Mouse (Mus musculus) hindbrain, postnatal 0 days (tissue): Measurements from ENCODE around the gene Agap1. TPM values are rescaled to one million over a fixed set of nuclear protein-coding genes. Genes with fewer than 3 reads are reported as not detected.
A peak's percentile ranks its signal among the peaks of the same experiment; 100 is the strongest.

Experiments used
- ATAC-seq: fragments of 200-750 bp; cut with Nextera tagmentation; 2 replicates; pipeline ENCODE4 v1.8.0; 2017; ENCODE audit warnings: mild to moderate bottlenecking, moderate TSS enrichment, moderate library complexity
- DNase-seq: peaks from one replicate; pipeline ENCODE4 v3.0.0-alpha.2; 2015; ENCODE audit warnings: low spot score
- H3K27ac ChIP-seq: fragments of 300-500 bp; sonication (generic); 2 replicates; pipeline ENCODE4 v1.5.1; 2014; ENCODE audit warnings: mild to moderate bottlenecking
- H3K27me3 ChIP-seq: fragments of 300-500 bp; sonication (generic); 2 replicates; pipeline ENCODE4 v1.6.1; 2014; ENCODE audit warnings: low read length, mixed read lengths; ENCODE audit not compliant: insufficient read depth
- H3K36me3 ChIP-seq: fragments of 300-500 bp; sonication (generic); 2 replicates; pipeline ENCODE4 v1.6.1; 2014; ENCODE audit warnings: low read length, mixed read lengths; ENCODE audit not compliant: insufficient read depth
- H3K4me1 ChIP-seq: fragments of 300-500 bp; sonication (generic); 2 replicates; pipeline ENCODE4 v1.6.1; 2014; ENCODE audit warnings: antibody characterized with exemption, low read length, mixed read lengths; ENCODE audit not compliant: insufficient read depth
- H3K4me2 ChIP-seq: fragments of 300-500 bp; sonication (generic); 2 replicates; pipeline ENCODE4 v1.6.1; 2014; ENCODE audit warnings: low read depth, mild to moderate bottlenecking, low read length, moderate library complexity, mixed read lengths
- H3K4me3 ChIP-seq: fragments of 300-500 bp; sonication (generic); 2 replicates; pipeline ENCODE4 v1.5.1; 2014; ENCODE audit warnings: low read length
- H3K9ac ChIP-seq: fragments of 300-500 bp; sonication (generic); replicated peaks from 2 replicates; pipeline ENCODE4 v1.6.1; 2014; ENCODE audit warnings: mild to moderate bottlenecking, low read length, moderate library complexity, mixed read lengths
- H3K9me3 ChIP-seq: fragments of 300-500 bp; sonication (generic); 2 replicates; pipeline ENCODE4 v1.6.1; 2016; ENCODE audit warnings: low read length, mixed read lengths
- CTCF ChIP-seq: IDR thresholded peaks from 2 replicates; pipeline ENCODE4 v1.5.1; 2016; ENCODE audit warnings: antibody characterized with exemption, control low read depth, low read depth
- WGBS: fragments of 180-500 bp; shearing (Covaris S2); extraction: QIAGEN DNeasy Blood & Tissue Kit; methylation state at CpG from one replicate; pipeline ENCODE4 v1.1.7; 2014; 5-methylcytosine and 5-hydroxymethylcytosine counted together
- polyA plus RNA-seq: library from polyadenylated mRNA; unstranded; fragments of >200 nt; fragmentation: Nextera tagmentation; extraction: Ambion mirVana; gene quantifications from 2 replicates; pipeline ENCODE4 v1.2.1, GENCODE M21; 2015
- total RNA-seq: library from RNA; depleted of rRNA; stranded (reverse); fragments of >200 nt; gene quantifications from 2 replicates; pipeline ENCODE4 v1.2.3, GENCODE M21; 2014

The Agap1 gene
- total and polyA plus RNA-seq, 2 experiments from 2014 or later, result 40.0 to 122 TPM

DNA sequence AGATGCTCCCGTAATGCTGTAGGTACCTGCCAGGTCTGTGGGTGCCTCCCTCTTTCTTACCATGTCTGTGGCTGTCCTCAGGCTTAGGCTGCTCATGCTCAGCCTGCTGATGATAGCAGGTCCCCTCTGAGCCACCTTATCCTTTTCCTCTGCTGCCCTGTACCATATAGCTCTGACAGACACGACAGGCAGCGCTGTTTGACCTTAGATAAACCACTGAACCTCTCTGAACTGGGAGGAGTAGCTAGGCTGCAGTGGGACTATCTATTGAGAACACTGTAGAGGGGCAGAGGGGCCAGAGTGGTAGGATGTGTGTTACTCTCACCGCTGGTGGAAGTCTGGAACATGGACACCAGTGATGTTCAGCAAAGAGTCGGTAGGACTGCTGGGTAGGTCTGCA, 211.5 kb downstream of the Agap1 start:
- no peaks in the 10 kb centered on the region for H3K27me3 ChIP-seq
- no peak for TF ChIP-seq CTCF
- H3K9ac ChIP-seq, result no peak overlapping the region
- H3K9me3 ChIP-seq, result no peaks in the 10 kb centered on the region
- WGBS, result 94% methylated on average over 5 of the region's 5 CpGs
- peaks cover 25% of the 10 kb centered on the region for H3K36me3 ChIP-seq
- ATAC-seq (no peak), DNase-seq (no peak)
- H3K27ac ChIP-seq, result no peak overlapping the region
- H3K4me1 ChIP-seq, result no peaks in the 10 kb centered on the region
- H3K4me3 ChIP-seq, result no peak overlapping the region
- no peak overlapping the region for H3K4me2 ChIP-seq

- H3K27ac ChIP-seq, result no peak overlapping the region
- no peaks in the 10 kb centered on the region for H3K27me3 ChIP-seq
- H3K4me2 ChIP-seq, result no peak overlapping the region
- no peaks in the 10 kb centered on the region for H3K9me3 ChIP-seq
- H3K9ac ChIP-seq, result no peak overlapping the region
- WGBS, result 70% methylated on average over 7 of the region's 7 CpGs
- ATAC-seq, result no peak
- H3K4me1 ChIP-seq, result no peaks in the 10 kb centered on the region
- DNase-seq, result peak; percentile 75
- peak; percentile 60 for TF ChIP-seq CTCF
- peaks cover 29% of the 10 kb centered on the region for H3K36me3 ChIP-seq
- H3K4me3 ChIP-seq, result no peak overlapping the region
Measured at GRCm38 (mm10) chr1:89667387-89667786, 212.8 kb downstream of the Agap1 start.

GRCm38 (mm10) chr1:89668635-89669034, 214.0 kb downstream of the Agap1 start:
- Histone ChIP-seq H3K4me2 (no peak overlapping the region), H3K36me3 (peaks cover 40% of the 10 kb centered on the region), H3K4me3 (no peak overlapping the region), H3K9me3 (no peaks in the 10 kb centered on the region), H3K4me1 (no peaks in the 10 kb centered on the region), H3K9ac (no peak overlapping the region), H3K27me3 (no peaks in the 10 kb centered on the region), H3K27ac (no peak overlapping the region)
- WGBS, result 53% methylated on average over 9 of the region's 9 CpGs
- no peak for ATAC-seq
- no peak for TF ChIP-seq CTCF
- DNase-seq, result no peak

GRCm38 (mm10) chr1:89671110-89671787, 216.6 kb downstream of the Agap1 start:
- Histone ChIP-seq H3K27ac (no peak overlapping the region), H3K27me3 (no peaks in the 10 kb centered on the region), H3K4me3 (no peak overlapping the region), H3K4me1 (peaks cover 2% of the 10 kb centered on the region; the same call in 1 of the 2 replicates), H3K36me3 (peaks cover 27% of the 10 kb centered on the region), H3K9me3 (no peaks in the 10 kb centered on the region), H3K9ac (no peak overlapping the region), H3K4me2 (no peak overlapping the region)
- ATAC-seq, result 0 out of 2 replicates have a peak, but pooled peaks have one; percentile 24
- TF ChIP-seq CTCF, result no peak
- WGBS, result 48% methylated on average over 26 of the region's 26 CpGs
- DNase-seq, result peak; percentile 44

DNA sequence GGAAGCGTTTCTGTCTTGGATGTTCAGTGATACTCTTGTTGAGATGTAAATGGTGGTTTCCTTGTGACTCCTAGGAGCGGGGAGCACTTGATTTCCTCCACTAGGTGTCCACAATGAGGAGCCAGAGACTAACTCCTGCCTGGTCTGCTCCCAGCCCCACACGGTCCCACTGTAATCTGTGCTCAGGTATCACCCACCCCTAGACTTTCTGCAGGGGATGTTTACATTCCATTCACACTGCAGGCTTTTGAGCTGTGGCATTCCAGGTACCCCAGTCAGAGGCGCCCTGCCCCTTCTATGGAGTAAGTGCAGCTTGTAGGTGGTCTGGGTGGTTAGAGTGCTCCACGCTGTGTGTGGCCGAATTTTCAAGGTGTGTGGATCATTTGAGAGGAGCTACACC, 218.5 kb downstream of the Agap1 start:
- H3K27ac ChIP-seq, result no peak overlapping the region
- H3K4me1 ChIP-seq, result peaks cover 19% of the 10 kb centered on the region
- H3K4me2 ChIP-seq, result no peak overlapping the region
- ATAC-seq, result no peak
- H3K9ac ChIP-seq, result no peak overlapping the region
- WGBS, result 91% methylated on average over 6 of the region's 6 CpGs
- H3K4me3 ChIP-seq, result no peak overlapping the region
- H3K27me3 ChIP-seq, result no peaks in the 10 kb centered on the region
- no peaks in the 10 kb centered on the region for H3K9me3 ChIP-seq
- peak; percentile 29 for TF ChIP-seq CTCF
- no peak for DNase-seq
- H3K36me3 ChIP-seq, result peaks cover 25% of the 10 kb centered on the region

DNA sequence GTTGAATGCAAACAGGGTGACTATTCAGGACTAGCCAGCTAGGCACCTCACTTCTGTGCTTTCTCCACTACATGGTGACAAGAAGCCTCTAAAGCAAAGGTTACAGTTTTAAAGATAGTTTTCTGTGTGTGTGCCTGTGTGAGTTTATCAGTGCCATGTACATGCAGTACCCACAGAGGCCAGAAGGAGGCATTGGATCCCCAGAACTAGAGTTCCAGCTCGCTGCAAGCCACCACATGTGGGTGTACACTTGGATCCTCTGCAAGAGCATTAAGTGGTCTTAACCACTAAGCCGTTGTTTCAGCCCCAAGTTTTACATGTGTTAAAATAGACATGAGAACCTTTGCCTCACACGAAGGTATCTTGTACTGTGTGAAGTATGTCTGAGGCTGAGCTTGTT, 219.1 kb downstream of the Agap1 start:
- Histone ChIP-seq H3K9me3 (no peaks in the 10 kb centered on the region), H3K4me3 (no peak overlapping the region), H3K27me3 (no peaks in the 10 kb centered on the region), H3K4me2 (no peak overlapping the region), H3K27ac (no peak overlapping the region), H3K9ac (no peak overlapping the region), H3K36me3 (peaks cover 25% of the 10 kb centered on the region), H3K4me1 (peaks cover 21% of the 10 kb centered on the region)
- ATAC-seq (no peak), DNase-seq (peak; percentile 32)
- 93% methylated on average over 3 of the region's 3 CpGs for WGBS
- TF ChIP-seq CTCF, result peak; percentile 61

DNA sequence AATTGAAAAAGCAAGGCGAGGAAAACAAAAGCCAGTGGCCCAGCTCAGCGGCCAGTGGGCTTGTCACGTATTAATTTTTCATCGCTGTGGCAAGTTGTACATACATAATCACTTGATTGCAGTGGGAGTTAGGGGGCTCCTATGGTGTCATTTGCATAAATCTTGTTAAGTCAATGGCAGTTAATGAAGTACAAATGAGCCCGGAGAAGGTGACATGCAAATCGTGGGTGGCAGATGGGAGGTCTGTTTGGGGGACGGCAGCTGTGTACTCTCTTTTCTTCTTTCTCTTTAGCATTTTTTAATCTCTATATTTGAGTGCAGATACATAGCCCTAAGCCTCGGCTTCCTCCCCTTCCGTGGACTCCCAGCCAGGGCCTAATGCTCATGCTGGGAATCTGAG, 220.1 kb downstream of the Agap1 start:
- H3K27ac ChIP-seq, result no peak overlapping the region
- DNase-seq, result peak; percentile 9
- no peak for TF ChIP-seq CTCF
- H3K4me1 ChIP-seq, result peaks cover 21% of the 10 kb centered on the region
- no peak overlapping the region for H3K4me2 ChIP-seq
- peaks cover 25% of the 10 kb centered on the region for H3K36me3 ChIP-seq
- no peaks in the 10 kb centered on the region for H3K27me3 ChIP-seq
- WGBS, result 39% methylated on average over 9 of the region's 9 CpGs
- no peak for ATAC-seq
- H3K9me3 ChIP-seq, result no peaks in the 10 kb centered on the region
- no peak overlapping the region for H3K4me3 ChIP-seq
- no peak overlapping the region for H3K9ac ChIP-seq
